Mouse (Mus musculus): Measurements from ENCODE around the gene Actl11. TPM values are rescaled to one million over a fixed set of nuclear protein-coding genes. Genes with fewer than 3 reads are reported as not detected.

Gene Actl11
- total RNA-seq, 4 experiments from 2014 or later: not detected

- no peak for DNase-seq (ENCODE audit: low spot score in 2 of 2)
Observed at GRCm38 (mm10) chr9:107961351-107961762, 33.1 kb downstream of the Actl11 start.

GRCm38 (mm10) chr9:107961881-107962280 is 33.6 kb downstream of the Actl11 start:
- no peak for DNase-seq (ENCODE audit: low spot score in 2 of 2)

- DNase-seq (ENCODE audit: low spot score in 2 of 2): no peak
Observed at GRCm38 (mm10) chr9:107962916-107963315, 34.6 kb downstream of the Actl11 start.

GRCm38 (mm10) chr9:107963700-107964099 is 35.4 kb downstream of the Actl11 start:
- DNase-seq (ENCODE audit: low spot score in 2 of 2): peak in 1 of 2 experiments; percentile 35

- no peak for DNase-seq (ENCODE audit: low spot score in 2 of 2)
Observed at GRCm38 (mm10) chr9:107964681-107965080, 36.4 kb downstream of the Actl11 start.

- DNase-seq (ENCODE audit: low spot score in 2 of 2): no peak
Observed at GRCm38 (mm10) chr9:107966676-107967075, 38.4 kb downstream of the Actl11 start.

- DNase-seq (ENCODE audit: low spot score in 2 of 2): no peak
Observed at GRCm38 (mm10) chr9:107967437-107967836, 39.2 kb downstream of the Actl11 start.

GRCm38 (mm10) chr9:107968531-107968930 is 40.3 kb downstream of the Actl11 start:
- no peak for DNase-seq (ENCODE audit: low spot score in 2 of 2)

GRCm38 (mm10) chr9:107970311-107970710 is 42.0 kb downstream of the Actl11 start:
- DNase-seq (ENCODE audit: low spot score in 2 of 2): no peak

- no peak for DNase-seq (ENCODE audit: low spot score in 2 of 2)
Observed at GRCm38 (mm10) chr9:107971690-107972541, 43.6 kb downstream of the Actl11 start.

GRCm38 (mm10) chr9:107974491-107975171 is 46.4 kb downstream of the Actl11 start:
- no peak for DNase-seq (ENCODE audit: low spot score in 2 of 2)

GRCm38 (mm10) chr9:107975399-107976386 is 47.4 kb downstream of the Actl11 start, which contains the start of gene Uba7:
TSS of gene Uba7 (plus strand) at chr9:107975505.
- no peak for DNase-seq (ENCODE audit: low spot score in 2 of 2)

- no peak for DNase-seq (ENCODE audit: low spot score in 2 of 2)
Observed at GRCm38 (mm10) chr9:107978815-107979214, 50.5 kb downstream of the Actl11 start.

Other genes starting within 250 kb of the Actl11 start
- gene Gnat1, start 248.8 kb upstream of the Actl11 start, total RNA-seq (2022): not detected
- 1 to 10 TPM; 3.3 to 4.6 (median 4.3) TPM for gene Sema3f, start 218.0 kb upstream of the Actl11 start, total RNA-seq (2022)
- gene Rbm5, start 157.5 kb upstream of the Actl11 start, total RNA-seq (2022): 10 to 100 TPM; 21.0 to 34.8 (median 26.8) TPM
- 10 to 100 TPM; 17.3 to 20.0 (median 18.0) TPM for gene Rbm6, start 55.2 kb upstream of the Actl11 start, total RNA-seq (2022)
- 10 to 100 TPM; 10.8 to 14.7 (median 11.9) TPM for gene Mon1a, start 40.3 kb upstream of the Actl11 start, total RNA-seq (2022)
- 1 to 10 TPM in 1 of 4 experiments, under 1 TPM in 3; 0.43 to 1.4 (median 0.82) TPM for gene Mst1r, start 21.6 kb upstream of the Actl11 start, total RNA-seq (2022)
- under 1 TPM; 0.20 to 0.46 (median 0.35) TPM for gene Camkv, start 7.2 kb downstream of the Actl11 start, total RNA-seq (2022)
- 1 to 10 TPM in 1 of 4 experiments, under 1 TPM in 3; 0.47 to 1.6 (median 0.57) TPM for gene Traip, start 21.7 kb downstream of the Actl11 start, total RNA-seq (2022)
- 1 to 10 TPM; 2.2 to 2.7 (median 2.5) TPM for gene Uba7, start 47.0 kb downstream of the Actl11 start, total RNA-seq (2022)
- gene Gm20661, start 54.6 kb downstream of the Actl11 start, total RNA-seq (2022): not detected
- 1 to 10 TPM; 1.3 to 2.5 (median 2.0) TPM for gene Inka1, start 57.4 kb downstream of the Actl11 start, total RNA-seq (2022)
- gene Cdhr4, start 64.0 kb downstream of the Actl11 start, total RNA-seq (2022): not detected
- 1 to 10 TPM in 3 of 4 experiments, not detected in 1; 1.3 to 1.9 (median 1.3) TPM for gene Gm20662, start 67.9 kb downstream of the Actl11 start, total RNA-seq (2022)
- gene Ip6k1, start 74.0 kb downstream of the Actl11 start, total RNA-seq (2022): 10 to 100 TPM; 19.7 to 22.9 (median 21.3) TPM
- gene Gmppb, start 120.8 kb downstream of the Actl11 start, total RNA-seq (2022): 1 to 10 TPM; 4.3 to 6.2 (median 4.8) TPM
- gene Amigo3, start 124.7 kb downstream of the Actl11 start, total RNA-seq (2022): 1 to 10 TPM in 3 of 4 experiments, under 1 TPM in 1; 0.80 to 2.2 (median 1.5) TPM
- under 1 TPM in 1 of 4 experiments, not detected in 3; 0.40 TPM for gene Mst1, start 152.0 kb downstream of the Actl11 start, total RNA-seq (2022)
- gene Rnf123, start 154.9 kb downstream of the Actl11 start, total RNA-seq (2022): 100 to 1,000 TPM; 137 to 185 (median 161) TPM
- 10 to 100 TPM; 29.4 to 43.5 (median 33.6) TPM for gene Apeh, start 166.1 kb downstream of the Actl11 start, total RNA-seq (2022)